Mouse (Mus musculus): ENCODE measurements around the gene Orm2. TPM values are rescaled to one million over a fixed set of nuclear protein-coding genes. Genes with fewer than 3 reads are reported as not detected.

Orm2 gene
- polyA plus RNA-seq, 1 experiment from 2014 or later, result not detected

- no peaks in the 10 kb centered on the region for H3K9me3 ChIP-seq (ENCODE audit: control insufficient read depth, low read length)
- no peak for ATAC-seq (ENCODE audit: insufficient number of reproducible peaks, insufficient read depth, low FRiP score, low read depth)
- H3K4me2 ChIP-seq (ENCODE audit: low read length), result no peak overlapping the region
- H3K4me3 ChIP-seq (ENCODE audit: control insufficient read depth in 1 of 2, insufficient read depth in 1 of 2, low read depth in 1 of 2, low read length in 2 of 2), result no peak overlapping the region
- WGBS, result 90% methylated on average over 18 of the region's 18 CpGs
- peaks cover 35 to 57% of the 10 kb centered on the region in 2 experiments for H3K4me1 ChIP-seq (ENCODE audit: control insufficient read depth in 2 of 2, insufficient read depth in 2 of 2, low read length in 2 of 2)
- H3K27ac ChIP-seq (replicated peaks in 1 of 2; ENCODE audit: control insufficient read depth in 1 of 2, insufficient read depth in 1 of 2, low read depth in 2 of 2, low read length in 2 of 2), result no peak overlapping the region
- H3K27me3 ChIP-seq (ENCODE audit: control insufficient read depth, insufficient read depth, low read length), result no peaks in the 10 kb centered on the region
- H3K36me3 ChIP-seq (ENCODE audit: control insufficient read depth, insufficient read depth, low read length), result no peaks in the 10 kb centered on the region
- H3K9ac ChIP-seq (ENCODE audit: low read length), result no peak overlapping the region
Observed at GRCm38 (mm10) chr4:63400541-63401306, 38.5 kb downstream of the Orm2 start.

GRCm38 (mm10) chr4:63401620-63402019 is 39.4 kb downstream of the Orm2 start:
- H3K4me2 ChIP-seq (ENCODE audit: low read length), result peak overlapping the region; percentile 62; the same call in 1 of the 2 replicates
- peaks cover 35 to 58% of the 10 kb centered on the region in 2 experiments for H3K4me1 ChIP-seq (ENCODE audit: control insufficient read depth in 2 of 2, insufficient read depth in 2 of 2, low read length in 2 of 2)
- H3K4me3 ChIP-seq (ENCODE audit: control insufficient read depth in 1 of 2, insufficient read depth in 1 of 2, low read depth in 1 of 2, low read length in 2 of 2), result no peak overlapping the region
- no peaks in the 10 kb centered on the region for H3K27me3 ChIP-seq (ENCODE audit: control insufficient read depth, insufficient read depth, low read length)
- no peak overlapping the region for H3K27ac ChIP-seq (replicated peaks in 1 of 2; ENCODE audit: control insufficient read depth in 1 of 2, insufficient read depth in 1 of 2, low read depth in 2 of 2, low read length in 2 of 2)
- no peak for ATAC-seq (ENCODE audit: insufficient number of reproducible peaks, insufficient read depth, low FRiP score, low read depth)
- H3K9me3 ChIP-seq (ENCODE audit: control insufficient read depth, low read length), result no peaks in the 10 kb centered on the region
- H3K9ac ChIP-seq (ENCODE audit: low read length), result no peak overlapping the region
- H3K36me3 ChIP-seq (ENCODE audit: control insufficient read depth, insufficient read depth, low read length), result no peaks in the 10 kb centered on the region
- 76% methylated on average over 6 of the region's 6 CpGs for WGBS

- Histone ChIP-seq H3K4me1 (ENCODE audit: control insufficient read depth in 2 of 2, insufficient read depth in 2 of 2, low read length in 2 of 2) (peaks cover 35 to 58% of the 10 kb centered on the region in 2 experiments), H3K4me3 (ENCODE audit: control insufficient read depth in 1 of 2, insufficient read depth in 1 of 2, low read depth in 1 of 2, low read length in 2 of 2) (peak overlapping the region; percentile 28 to 35; a peak in 2 of 4 replicates), H3K36me3 (ENCODE audit: control insufficient read depth, insufficient read depth, low read length) (no peaks in the 10 kb centered on the region), H3K27me3 (ENCODE audit: control insufficient read depth, insufficient read depth, low read length) (no peaks in the 10 kb centered on the region), H3K4me2 (ENCODE audit: low read length) (peak overlapping the region; percentile 62), H3K9ac (ENCODE audit: low read length) (peak overlapping the region; percentile 55), H3K9me3 (ENCODE audit: control insufficient read depth, low read length) (no peaks in the 10 kb centered on the region), H3K27ac (replicated peaks in 1 of 2; ENCODE audit: control insufficient read depth in 1 of 2, insufficient read depth in 1 of 2, low read depth in 2 of 2, low read length in 2 of 2) (peak overlapping the region in 1 of 2 experiments; percentile 83; a peak in 1 of 4 replicates)
- 94% methylated on average over 10 of the region's 10 CpGs for WGBS
- no peak for ATAC-seq (ENCODE audit: insufficient number of reproducible peaks, insufficient read depth, low FRiP score, low read depth)
Observed at GRCm38 (mm10) chr4:63402056-63402455, 39.8 kb downstream of the Orm2 start.

GRCm38 (mm10) chr4:63402558-63402957 is 40.3 kb downstream of the Orm2 start:
- peaks cover 35 to 58% of the 10 kb centered on the region in 2 experiments for H3K4me1 ChIP-seq (ENCODE audit: control insufficient read depth in 2 of 2, insufficient read depth in 2 of 2, low read length in 2 of 2)
- peak overlapping the region; percentile 55 for H3K9ac ChIP-seq (ENCODE audit: low read length)
- no peaks in the 10 kb centered on the region for H3K9me3 ChIP-seq (ENCODE audit: control insufficient read depth, low read length)
- no peaks in the 10 kb centered on the region for H3K27me3 ChIP-seq (ENCODE audit: control insufficient read depth, insufficient read depth, low read length)
- no peak for ATAC-seq (ENCODE audit: insufficient number of reproducible peaks, insufficient read depth, low FRiP score, low read depth)
- WGBS, result 52% methylated on average over 6 of the region's 6 CpGs
- no peaks in the 10 kb centered on the region for H3K36me3 ChIP-seq (ENCODE audit: control insufficient read depth, insufficient read depth, low read length)
- peak overlapping the region; percentile 28 to 35 for H3K4me3 ChIP-seq (ENCODE audit: control insufficient read depth in 1 of 2, insufficient read depth in 1 of 2, low read depth in 1 of 2, low read length in 2 of 2)
- peak overlapping the region; percentile 74 to 83 for H3K27ac ChIP-seq (replicated peaks in 1 of 2; ENCODE audit: control insufficient read depth in 1 of 2, insufficient read depth in 1 of 2, low read depth in 2 of 2, low read length in 2 of 2)
- H3K4me2 ChIP-seq (ENCODE audit: low read length), result peak overlapping the region; percentile 62

GRCm38 (mm10) chr4:63403040-63403959 is 41.1 kb downstream of the Orm2 start, which contains the start of gene Akna:
Gene Akna, minus strand, starts transcription at chr4:63403354.
- Histone ChIP-seq H3K4me3 (ENCODE audit: control insufficient read depth in 1 of 2, insufficient read depth in 1 of 2, low read depth in 1 of 2, low read length in 2 of 2) (peak within 1 kb of the TSS; percentile 28 to 35), H3K4me2 (ENCODE audit: low read length) (peak within 1 kb of the TSS; percentile 62), H3K27me3 (ENCODE audit: control insufficient read depth, insufficient read depth, low read length) (no peaks in the 10 kb centered on the region), H3K4me1 (ENCODE audit: control insufficient read depth in 2 of 2, insufficient read depth in 2 of 2, low read length in 2 of 2) (peaks cover 35 to 58% of the 10 kb centered on the region in 2 experiments), H3K27ac (replicated peaks in 1 of 2; ENCODE audit: control insufficient read depth in 1 of 2, insufficient read depth in 1 of 2, low read depth in 2 of 2, low read length in 2 of 2) (peak within 1 kb of the TSS; percentile 74 to 83), H3K9ac (ENCODE audit: low read length) (peak within 1 kb of the TSS; percentile 55), H3K36me3 (ENCODE audit: control insufficient read depth, insufficient read depth, low read length) (no peaks in the 10 kb centered on the region), H3K9me3 (ENCODE audit: control insufficient read depth, low read length) (no peaks in the 10 kb centered on the region)
- ATAC-seq (ENCODE audit: insufficient number of reproducible peaks, insufficient read depth, low FRiP score, low read depth), result peak; percentile 86
- WGBS, result 17% methylated on average over 17 of the region's 17 CpGs

DNA sequence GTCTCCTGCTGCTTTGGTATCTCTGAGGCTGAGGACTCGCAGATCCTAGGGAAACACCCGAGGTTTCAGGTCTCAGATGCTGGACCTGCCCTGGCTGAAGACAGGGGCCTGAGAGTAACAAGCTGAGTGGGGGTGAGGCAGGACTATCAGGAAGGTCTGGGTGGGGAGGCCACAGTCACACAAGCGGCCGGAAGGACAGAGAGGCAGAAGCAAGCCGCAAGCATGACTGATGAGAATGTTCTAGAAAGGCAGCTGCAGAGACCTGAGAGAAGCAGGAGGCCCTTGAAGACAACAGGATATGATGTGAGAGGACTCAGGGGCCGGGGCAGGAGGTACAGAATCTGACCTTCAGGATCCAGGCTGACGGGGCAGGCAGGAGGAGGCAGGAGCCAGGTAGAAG is 42.0 kb downstream of the Orm2 start:
- H3K27ac ChIP-seq (replicated peaks in 1 of 2; ENCODE audit: control insufficient read depth in 1 of 2, insufficient read depth in 1 of 2, low read depth in 2 of 2, low read length in 2 of 2), result no peak overlapping the region
- H3K36me3 ChIP-seq (ENCODE audit: control insufficient read depth, insufficient read depth, low read length), result no peaks in the 10 kb centered on the region
- 0 out of 2 replicates have a peak, but pooled peaks cover 4% of the 10 kb centered on the region for H3K27me3 ChIP-seq (ENCODE audit: control insufficient read depth, insufficient read depth, low read length)
- no peak for ATAC-seq (ENCODE audit: insufficient number of reproducible peaks, insufficient read depth, low FRiP score, low read depth)
- no peak overlapping the region for H3K4me3 ChIP-seq (ENCODE audit: control insufficient read depth in 1 of 2, insufficient read depth in 1 of 2, low read depth in 1 of 2, low read length in 2 of 2)
- H3K9ac ChIP-seq (ENCODE audit: low read length), result 0 out of 2 replicates have a peak overlapping the region, but pooled peaks have one; percentile 11
- 50% methylated on average over 7 of the region's 7 CpGs for WGBS
- H3K4me1 ChIP-seq (ENCODE audit: control insufficient read depth in 2 of 2, insufficient read depth in 2 of 2, low read length in 2 of 2), result peaks cover 36 to 58% of the 10 kb centered on the region in 2 experiments
- peak overlapping the region; percentile 62 for H3K4me2 ChIP-seq (ENCODE audit: low read length)
- no peaks in the 10 kb centered on the region for H3K9me3 ChIP-seq (ENCODE audit: control insufficient read depth, low read length)

DNA sequence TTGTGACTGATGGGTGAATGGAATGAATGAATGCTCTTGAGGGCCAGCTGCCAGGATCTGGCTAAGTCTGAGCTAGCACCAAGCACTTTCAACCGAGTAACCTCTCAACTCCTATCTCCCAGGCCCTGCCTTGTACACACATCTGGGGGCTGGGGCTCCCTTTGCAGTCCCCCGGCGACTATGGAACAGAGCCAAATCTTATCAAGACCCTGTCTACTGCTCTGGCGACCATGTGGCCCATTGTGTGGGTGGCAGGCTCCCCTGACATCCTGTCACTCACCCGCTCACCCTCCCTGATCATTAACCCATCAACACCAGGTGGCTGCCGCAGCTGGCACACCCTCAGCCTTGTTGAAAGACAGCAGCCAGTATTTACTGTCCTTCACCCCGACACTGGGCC is 42.8 kb downstream of the Orm2 start:
- H3K27ac ChIP-seq (replicated peaks in 1 of 2; ENCODE audit: control insufficient read depth in 1 of 2, insufficient read depth in 1 of 2, low read depth in 2 of 2, low read length in 2 of 2), result no peak overlapping the region
- no peak overlapping the region; the same call in 1 of the 2 replicates for H3K9ac ChIP-seq (ENCODE audit: low read length)
- no peaks in the 10 kb centered on the region for H3K9me3 ChIP-seq (ENCODE audit: control insufficient read depth, low read length)
- no peak overlapping the region for H3K4me2 ChIP-seq (ENCODE audit: low read length)
- H3K4me1 ChIP-seq (ENCODE audit: control insufficient read depth in 2 of 2, insufficient read depth in 2 of 2, low read length in 2 of 2), result peaks cover 36 to 61% of the 10 kb centered on the region in 2 experiments
- no peaks in the 10 kb centered on the region for H3K36me3 ChIP-seq (ENCODE audit: control insufficient read depth, insufficient read depth, low read length)
- 0 out of 2 replicates have a peak, but pooled peaks cover 4% of the 10 kb centered on the region for H3K27me3 ChIP-seq (ENCODE audit: control insufficient read depth, insufficient read depth, low read length)
- 0% methylated on average over 7 of the region's 7 CpGs for WGBS
- no peak overlapping the region for H3K4me3 ChIP-seq (ENCODE audit: control insufficient read depth in 1 of 2, insufficient read depth in 1 of 2, low read depth in 1 of 2, low read length in 2 of 2)
- peak; percentile 9; the same call in 1 of the 2 replicates for ATAC-seq (ENCODE audit: insufficient number of reproducible peaks, insufficient read depth, low FRiP score, low read depth)

All from heart, embryonic 14.5 days (tissue).